Mouse (Mus musculus): ENCODE data around the gene Ptpn1. TPM values are rescaled to one million over a fixed set of nuclear protein-coding genes. Genes with fewer than 3 reads are reported as not detected.

Ptpn1 gene
- polyA plus RNA-seq, 1 experiment from 2014 or later: 57.4 TPM

DNA sequence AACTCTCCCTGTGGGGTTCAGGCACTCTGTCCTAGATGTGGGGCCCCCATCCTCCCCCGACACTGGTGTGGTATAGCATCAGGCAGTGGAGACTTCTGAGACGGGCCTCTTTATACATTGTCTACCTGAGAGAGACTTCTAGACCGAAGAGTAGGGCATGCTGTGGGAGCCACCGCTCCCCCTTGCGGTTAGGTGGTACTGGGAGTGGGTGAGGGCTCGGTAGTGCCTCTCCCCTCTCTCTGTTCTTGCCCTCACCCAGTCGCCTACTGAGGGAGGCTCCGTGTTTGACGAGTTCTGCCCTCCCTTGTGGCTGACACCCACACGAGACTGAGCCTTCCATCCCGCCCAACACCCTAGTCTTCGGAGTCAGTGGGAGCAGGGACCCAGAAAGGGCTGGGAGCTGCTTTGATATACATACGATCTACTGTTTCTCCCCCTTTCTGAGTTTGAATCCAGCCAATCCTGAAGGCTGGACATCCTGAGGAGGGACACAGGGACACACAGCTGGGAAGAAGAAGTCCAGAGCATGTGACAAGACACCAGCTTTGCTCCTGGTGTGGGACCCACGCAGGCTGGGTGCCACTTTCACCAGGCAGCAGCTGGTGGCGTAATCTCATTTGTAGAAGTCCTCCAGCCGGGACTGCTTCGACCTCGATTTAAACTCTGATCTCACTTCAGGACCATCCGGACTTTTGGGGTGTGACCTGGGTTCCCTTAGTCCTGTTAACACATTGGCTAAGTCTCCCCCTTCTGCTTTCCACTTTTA is 64.2 kb downstream of the Ptpn1 start:
- ATAC-seq (ENCODE audit: insufficient number of reproducible peaks, low FRiP score, low TSS enrichment, low read depth) (no peak), DNase-seq (ENCODE audit: low spot score) (no peak)
- Histone ChIP-seq H3K27me3 (ENCODE audit: control insufficient read depth, insufficient read depth, low read length) (no peaks in the 10 kb centered on the region), H3K4me1 (ENCODE audit: control insufficient read depth, insufficient read depth, low read length) (0 out of 2 replicates have a peak, but pooled peaks cover 3% of the 10 kb centered on the region), H3K4me3 (ENCODE audit: low read depth, low read length) (no peak overlapping the region), H3K9me3 (ENCODE audit: control insufficient read depth, low read length) (peaks cover 3% of the 10 kb centered on the region; the same call in 1 of the 2 replicates), H3K36me3 (ENCODE audit: control insufficient read depth, insufficient read depth, low read length) (no peaks in the 10 kb centered on the region), H3K9ac (ENCODE audit: low read length) (no peak overlapping the region), H3K4me2 (ENCODE audit: low read depth, severe bottlenecking) (no peak overlapping the region), H3K27ac (replicated peaks; ENCODE audit: low read depth, low read length) (no peak overlapping the region)
- 58% methylated on average over 19 of the region's 19 CpGs for WGBS

DNA sequence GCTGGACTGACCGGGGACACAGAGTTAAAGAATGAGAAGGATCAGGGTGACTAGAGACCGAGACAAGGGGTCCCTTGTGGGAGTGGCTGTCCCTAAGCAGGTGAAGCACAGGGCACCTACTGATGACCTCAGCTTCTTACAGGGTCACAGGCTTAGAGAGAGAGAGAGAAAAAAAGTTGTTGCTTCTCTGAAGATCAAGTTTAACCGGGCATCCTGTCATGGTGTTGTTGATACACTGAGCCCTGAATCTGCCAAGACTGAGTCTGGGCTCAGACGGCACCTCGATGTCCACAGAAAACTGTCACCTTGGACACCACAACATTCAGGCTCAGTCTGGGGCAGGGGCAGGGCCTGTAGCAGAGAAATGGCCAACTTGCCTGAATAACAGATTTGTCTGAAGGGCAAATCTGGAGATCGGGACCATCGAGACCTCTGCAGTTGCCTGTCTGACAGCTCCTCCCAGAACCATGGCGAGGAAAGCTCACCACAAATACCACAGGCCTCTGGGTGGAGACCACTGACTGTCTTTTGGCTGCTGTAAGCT is 64.9 kb downstream of the Ptpn1 start:
- no peak for ATAC-seq (ENCODE audit: insufficient number of reproducible peaks, low FRiP score, low TSS enrichment, low read depth)
- H3K4me2 ChIP-seq (ENCODE audit: low read depth, severe bottlenecking): no peak overlapping the region
- 0 out of 2 replicates have a peak, but pooled peaks cover 3% of the 10 kb centered on the region for H3K4me1 ChIP-seq (ENCODE audit: control insufficient read depth, insufficient read depth, low read length)
- WGBS: 64% methylated on average over 8 of the region's 8 CpGs
- H3K4me3 ChIP-seq (ENCODE audit: low read depth, low read length): no peak overlapping the region
- no peak for DNase-seq (ENCODE audit: low spot score)
- no peak overlapping the region for H3K9ac ChIP-seq (ENCODE audit: low read length)
- no peaks in the 10 kb centered on the region for H3K27me3 ChIP-seq (ENCODE audit: control insufficient read depth, insufficient read depth, low read length)
- H3K27ac ChIP-seq (replicated peaks; ENCODE audit: low read depth, low read length): no peak overlapping the region
- H3K9me3 ChIP-seq (ENCODE audit: control insufficient read depth, low read length): peaks cover 3% of the 10 kb centered on the region; the same call in 1 of the 2 replicates
- H3K36me3 ChIP-seq (ENCODE audit: control insufficient read depth, insufficient read depth, low read length): no peaks in the 10 kb centered on the region

DNA sequence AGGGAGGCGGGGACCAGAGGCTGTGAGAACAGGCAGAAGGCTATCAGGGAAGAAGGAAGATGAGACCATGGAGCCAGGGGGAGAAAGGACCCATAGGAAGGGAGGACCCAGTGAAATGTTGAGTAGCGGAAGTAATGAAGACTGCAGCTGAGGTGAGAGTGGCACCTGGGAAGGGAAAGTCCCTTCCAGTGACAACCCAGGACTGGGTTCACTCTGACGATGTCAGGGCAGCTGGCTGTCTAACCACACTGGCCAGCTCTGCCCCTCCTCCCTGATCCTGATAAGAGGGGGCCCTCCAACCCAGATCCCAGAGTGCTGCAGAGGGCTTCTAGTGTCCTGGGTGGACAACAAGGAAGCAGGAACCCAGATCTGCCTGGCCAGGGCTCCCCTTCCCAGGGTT is 65.7 kb downstream of the Ptpn1 start:
- Histone ChIP-seq H3K9me3 (ENCODE audit: control insufficient read depth, low read length) (peaks cover 3% of the 10 kb centered on the region; the same call in 1 of the 2 replicates), H3K4me2 (ENCODE audit: low read depth, severe bottlenecking) (no peak overlapping the region), H3K9ac (ENCODE audit: low read length) (no peak overlapping the region), H3K4me1 (ENCODE audit: control insufficient read depth, insufficient read depth, low read length) (0 out of 2 replicates have a peak, but pooled peaks cover 3% of the 10 kb centered on the region), H3K27me3 (ENCODE audit: control insufficient read depth, insufficient read depth, low read length) (no peaks in the 10 kb centered on the region), H3K27ac (replicated peaks; ENCODE audit: low read depth, low read length) (no peak overlapping the region), H3K36me3 (ENCODE audit: control insufficient read depth, insufficient read depth, low read length) (no peaks in the 10 kb centered on the region), H3K4me3 (ENCODE audit: low read depth, low read length) (no peak overlapping the region)
- ATAC-seq (ENCODE audit: insufficient number of reproducible peaks, low FRiP score, low TSS enrichment, low read depth) (no peak), DNase-seq (ENCODE audit: low spot score) (no peak)
- 51% methylated on average over 3 of the region's 3 CpGs for WGBS

DNA sequence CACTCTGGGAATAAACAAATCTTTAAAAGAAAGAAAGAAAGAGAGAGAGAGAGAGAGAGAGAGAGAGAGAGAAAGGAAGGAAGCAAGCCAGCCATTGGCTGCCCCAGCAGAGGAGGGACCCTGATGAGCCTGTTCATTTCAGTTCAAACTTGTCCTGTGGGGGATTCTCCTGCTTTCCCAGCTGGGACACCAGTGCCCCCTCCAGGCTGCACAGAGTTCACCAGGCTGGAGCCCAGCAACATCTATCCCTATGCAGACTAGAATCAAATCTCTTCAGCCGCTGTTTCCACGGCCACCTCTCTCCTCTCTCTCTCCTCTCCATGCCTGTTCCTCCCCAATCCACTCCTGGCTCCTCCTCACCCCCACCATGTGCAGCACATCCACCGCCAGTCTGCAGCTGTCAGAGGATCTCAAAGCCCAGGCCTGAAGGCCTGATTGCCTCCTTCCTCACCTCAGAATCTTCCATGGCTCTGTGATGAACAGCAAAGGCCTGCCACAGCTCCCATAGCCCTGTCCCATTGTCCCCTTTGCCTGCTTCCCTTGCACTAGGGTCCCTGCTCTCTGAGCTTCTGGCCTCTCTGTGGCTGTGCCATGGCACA is 67.4 kb downstream of the Ptpn1 start:
- peaks cover 6% of the 10 kb centered on the region; the same call in 1 of the 2 replicates for H3K4me1 ChIP-seq (ENCODE audit: control insufficient read depth, insufficient read depth, low read length)
- H3K36me3 ChIP-seq (ENCODE audit: control insufficient read depth, insufficient read depth, low read length): no peaks in the 10 kb centered on the region
- H3K27ac ChIP-seq (replicated peaks; ENCODE audit: low read depth, low read length): no peak overlapping the region
- H3K4me2 ChIP-seq (ENCODE audit: low read depth, severe bottlenecking): no peak overlapping the region
- ATAC-seq (ENCODE audit: insufficient number of reproducible peaks, low FRiP score, low TSS enrichment, low read depth): no peak
- no peak overlapping the region for H3K4me3 ChIP-seq (ENCODE audit: low read depth, low read length)
- H3K9ac ChIP-seq (ENCODE audit: low read length): no peak overlapping the region
- peaks cover 3% of the 10 kb centered on the region; the same call in 1 of the 2 replicates for H3K9me3 ChIP-seq (ENCODE audit: control insufficient read depth, low read length)
- WGBS: 75% methylated on average over 3 of the region's 3 CpGs
- DNase-seq (ENCODE audit: low spot score): no peak
- no peaks in the 10 kb centered on the region for H3K27me3 ChIP-seq (ENCODE audit: control insufficient read depth, insufficient read depth, low read length)

- H3K27me3 ChIP-seq (ENCODE audit: control insufficient read depth, insufficient read depth, low read length): no peaks in the 10 kb centered on the region
- no peaks in the 10 kb centered on the region for H3K36me3 ChIP-seq (ENCODE audit: control insufficient read depth, insufficient read depth, low read length)
- H3K4me3 ChIP-seq (ENCODE audit: low read depth, low read length): no peak overlapping the region
- H3K4me2 ChIP-seq (ENCODE audit: low read depth, severe bottlenecking): no peak overlapping the region
- ATAC-seq (ENCODE audit: insufficient number of reproducible peaks, low FRiP score, low TSS enrichment, low read depth): no peak
- H3K9ac ChIP-seq (ENCODE audit: low read length): no peak overlapping the region
- H3K9me3 ChIP-seq (ENCODE audit: control insufficient read depth, low read length): peaks cover 3% of the 10 kb centered on the region; the same call in 1 of the 2 replicates
- 57% methylated on average over 4 of the region's 4 CpGs for WGBS
- no peak for DNase-seq (ENCODE audit: low spot score)
- no peak overlapping the region for H3K27ac ChIP-seq (replicated peaks; ENCODE audit: low read depth, low read length)
- H3K4me1 ChIP-seq (ENCODE audit: control insufficient read depth, insufficient read depth, low read length): peaks cover 14% of the 10 kb centered on the region
Observed at GRCm38 (mm10) chr2:168002188-168002587, 70.3 kb downstream of the Ptpn1 start.

GRCm38 (mm10) chr2:168002884-168003283 is 71.0 kb downstream of the Ptpn1 start:
- ATAC-seq (ENCODE audit: insufficient number of reproducible peaks, low FRiP score, low TSS enrichment, low read depth): no peak
- H3K4me1 ChIP-seq (ENCODE audit: control insufficient read depth, insufficient read depth, low read length): peaks cover 14% of the 10 kb centered on the region
- WGBS: 80% methylated on average over 2 of the region's 2 CpGs

DNA sequence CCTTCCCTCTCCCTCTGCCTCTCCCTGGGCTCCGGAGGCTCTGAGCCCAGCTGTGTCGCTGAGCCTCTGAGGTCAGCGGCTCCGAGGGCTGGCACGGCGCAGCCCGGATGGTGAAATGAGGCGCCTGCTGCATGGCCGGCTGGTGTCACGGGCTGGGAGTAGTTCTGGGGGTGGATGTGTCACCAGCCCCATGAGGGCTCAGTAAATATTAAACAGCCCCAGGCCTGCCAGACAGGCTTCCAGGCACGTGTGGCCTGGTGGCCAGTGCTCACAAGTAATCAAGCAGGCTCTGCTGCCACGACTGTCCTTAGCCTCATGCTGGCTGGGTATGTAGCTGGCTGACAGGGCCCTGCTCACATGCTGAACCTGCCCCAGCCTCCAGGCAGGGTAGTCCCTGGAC is 71.6 kb downstream of the Ptpn1 start:
- no peaks in the 10 kb centered on the region for H3K27me3 ChIP-seq (ENCODE audit: control insufficient read depth, insufficient read depth, low read length)
- peaks cover 3% of the 10 kb centered on the region; the same call in 1 of the 2 replicates for H3K9me3 ChIP-seq (ENCODE audit: control insufficient read depth, low read length)
- no peak overlapping the region for H3K27ac ChIP-seq (replicated peaks; ENCODE audit: low read depth, low read length)
- H3K9ac ChIP-seq (ENCODE audit: low read length): no peak overlapping the region
- no peak overlapping the region for H3K4me3 ChIP-seq (ENCODE audit: low read depth, low read length)
- peaks cover 14% of the 10 kb centered on the region for H3K4me1 ChIP-seq (ENCODE audit: control insufficient read depth, insufficient read depth, low read length)
- DNase-seq (ENCODE audit: low spot score) (no peak), ATAC-seq (ENCODE audit: insufficient number of reproducible peaks, low FRiP score, low TSS enrichment, low read depth) (no peak)
- H3K4me2 ChIP-seq (ENCODE audit: low read depth, severe bottlenecking): no peak overlapping the region
- H3K36me3 ChIP-seq (ENCODE audit: control insufficient read depth, insufficient read depth, low read length): no peaks in the 10 kb centered on the region
- 60% methylated on average over 12 of the region's 12 CpGs for WGBS

More at GRCm38 (mm10) chr2:168002884-168003283, 71.0 kb downstream of the Ptpn1 start:
- no peak overlapping the region for H3K9ac ChIP-seq (ENCODE audit: low read length)
- H3K4me3 ChIP-seq (ENCODE audit: low read depth, low read length): no peak overlapping the region
- H3K36me3 ChIP-seq (ENCODE audit: control insufficient read depth, insufficient read depth, low read length): no peaks in the 10 kb centered on the region
- peaks cover 3% of the 10 kb centered on the region; the same call in 1 of the 2 replicates for H3K9me3 ChIP-seq (ENCODE audit: control insufficient read depth, low read length)
- H3K4me2 ChIP-seq (ENCODE audit: low read depth, severe bottlenecking): no peak overlapping the region
- no peaks in the 10 kb centered on the region for H3K27me3 ChIP-seq (ENCODE audit: control insufficient read depth, insufficient read depth, low read length)
- no peak overlapping the region for H3K27ac ChIP-seq (replicated peaks; ENCODE audit: low read depth, low read length)
- no peak for DNase-seq (ENCODE audit: low spot score)

- no peak overlapping the region for H3K4me2 ChIP-seq (ENCODE audit: low read depth, severe bottlenecking)
- H3K36me3 ChIP-seq (ENCODE audit: control insufficient read depth, insufficient read depth, low read length): no peaks in the 10 kb centered on the region
- DNase-seq (ENCODE audit: low spot score) (no peak), ATAC-seq (ENCODE audit: insufficient number of reproducible peaks, low FRiP score, low TSS enrichment, low read depth) (no peak)
- H3K9me3 ChIP-seq (ENCODE audit: control insufficient read depth, low read length): peaks cover 3% of the 10 kb centered on the region; the same call in 1 of the 2 replicates
- H3K4me3 ChIP-seq (ENCODE audit: low read depth, low read length): no peak overlapping the region
- WGBS: 59% methylated on average over 2 of the region's 2 CpGs
- no peaks in the 10 kb centered on the region for H3K27me3 ChIP-seq (ENCODE audit: control insufficient read depth, insufficient read depth, low read length)
- peaks cover 14% of the 10 kb centered on the region for H3K4me1 ChIP-seq (ENCODE audit: control insufficient read depth, insufficient read depth, low read length)
- H3K27ac ChIP-seq (replicated peaks; ENCODE audit: low read depth, low read length): no peak overlapping the region
- no peak overlapping the region for H3K9ac ChIP-seq (ENCODE audit: low read length)
Observed at GRCm38 (mm10) chr2:168004369-168004768, 72.5 kb downstream of the Ptpn1 start.
